In the genomic region with DNA sequence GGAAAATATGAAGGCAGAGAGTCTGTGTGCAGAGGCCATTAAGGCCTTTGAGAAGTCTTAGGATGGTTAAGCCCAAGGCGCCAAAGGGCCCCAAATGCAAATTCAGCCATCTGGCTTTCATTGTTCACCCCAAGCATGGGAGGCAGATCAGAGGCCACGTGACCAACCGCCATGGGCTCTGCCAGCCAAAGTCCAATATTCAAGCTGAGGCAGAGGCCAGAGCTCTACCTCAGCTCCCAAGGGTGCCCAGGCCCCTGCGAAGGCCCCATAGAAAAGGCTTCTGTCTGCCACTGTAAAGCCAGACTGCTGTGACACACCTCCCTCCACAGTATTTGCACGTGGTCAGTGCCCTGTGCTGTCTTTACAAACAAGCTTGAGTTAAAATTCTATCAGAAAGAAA, we compare ENCODE assay signal across 25 mouse cellular contexts.
A peak's percentile ranks its signal among the peaks of the same experiment; 100 is the strongest.
DNase-seq lines count a peak whose midpoint lies in the region; ATAC-seq and TF ChIP-seq lines count a peak whose summit lies in the region.
"Had no signal": no experiment of that assay in that cellular context is flagged by ENCODE, and none has a peak within 500 bp of the region (broad histone marks: within the 10 kb centered on the region; RNA-seq: fewer than 3 reads in every experiment).

No protein-coding gene starts in this region.

- dilution Hi-C loops in CH12.LX (cut with MboI; ENCODE audit: extremely low pct_ligation_motif_present, extremely low pct_unique_long_range_greater_than_20kb, low sequenced_read_pairs), result no loop called here

- WGBS in heart, embryonic 11.5 days (ENCODE audit: insufficient replicate concordance), result 81% methylated on average over 5 of the region's 5 CpGs
- 85% methylated on average over 5 of the region's 5 CpGs for WGBS in kidney, adult 2 months
- WGBS in hindbrain, embryonic 11.5 days, result 87% methylated on average over 5 of the region's 5 CpGs

- peak; percentile 81 for DNase-seq in heart, adult 11 months
- peak; percentile 24 for DNase-seq in kidney, adult 2 months
- no peak for DNase-seq in kidney, postnatal 10 days
- peak; percentile 17 for DNase-seq in kidney, adult 9 months
- no peak for DNase-seq in kidney, postnatal 14 days
- DNase-seq in CH12.LX (ENCODE audit: extremely low read depth), result peak; percentile 71
- no peak for DNase-seq in hindbrain, embryonic 11.5 days (ENCODE audit: low spot score)
- DNase-seq: adrenal gland, adult 8-10 months; adrenal gland, postnatal 14 days; adrenal gland, postnatal 36 days; B cell, adult 2 months; cerebellum, adult 11-12 months; cerebellum, adult 2 months; cerebellum, adult 9-10 months; cerebellum, postnatal 10 days; cerebellum, postnatal 25 days had no signal

- peaks cover 10% of the 10 kb centered on the region for H3K4me1 ChIP-seq in heart, embryonic 11.5 days (ENCODE audit: control insufficient read depth, insufficient read depth, low read length)
- peaks cover 4% of the 10 kb centered on the region for H3K4me1 ChIP-seq in kidney, adult 2 months (ENCODE audit: control insufficient read depth, insufficient read depth, low read length)
- peaks cover 24 to 68% of the 10 kb centered on the region in 2 experiments for H3K4me1 ChIP-seq in CH12.LX (ENCODE audit: control insufficient read depth in 1 of 2, insufficient read depth in 2 of 2)
- H3K4me1 ChIP-seq in hindbrain, embryonic 11.5 days (replicated peaks; ENCODE audit: control insufficient read depth, insufficient read depth, low read length), result no peaks in the 10 kb centered on the region

- H3K79me2 ChIP-seq in CH12.LX (replicated peaks; ENCODE audit: control insufficient read depth, extremely low read depth, insufficient read depth, poor library complexity, severe bottlenecking), result no peaks in the 10 kb centered on the region

- H3K4me2 ChIP-seq in heart, embryonic 11.5 days, result no peak overlapping the region
- peak overlapping the region; percentile 37 for H3K4me2 ChIP-seq in CH12.LX (ENCODE audit: insufficient read depth, low read depth, poor library complexity, severe bottlenecking)
- H3K4me2 ChIP-seq in hindbrain, embryonic 11.5 days (replicated peaks; ENCODE audit: low read depth, low read length), result no peak overlapping the region
- H3K4me2 ChIP-seq: embryonic facial prominence, embryonic 12.5 days; forebrain, embryonic 13.5 days; forebrain, embryonic 15.5 days had no signal

- H3K4me3 ChIP-seq in heart, embryonic 11.5 days (ENCODE audit: low read depth, low read length), result no peak overlapping the region
- H3K4me3 ChIP-seq in kidney, adult 2 months (ENCODE audit: insufficient read depth, low read depth, low read length), result no peak overlapping the region
- no peak overlapping the region for H3K4me3 ChIP-seq in CH12.LX (replicated peaks in 1 of 3; ENCODE audit: low read depth in 2 of 3, low read length in 2 of 3, poor library complexity in 1 of 3)
- H3K4me3 ChIP-seq in hindbrain, embryonic 11.5 days (ENCODE audit: low read depth, low read length), result no peak overlapping the region
- H3K4me3 ChIP-seq: embryonic facial prominence, embryonic 10.5 days; embryonic facial prominence, embryonic 12.5 days; forebrain, embryonic 13.5 days; forebrain, embryonic 15.5 days had no signal

- in situ Hi-C loops in CH12.LX (cut with MboI; ENCODE audit: low pct_ligation_motif_present, low pct_unique_long_range_greater_than_20kb, low sequenced_read_pairs), result no loop called here

- no peak for TF ChIP-seq POLR2A in kidney, adult 2 months (IDR thresholded peaks at IDR 0.05; ENCODE audit: low read depth, low read length)
- TF ChIP-seq POLR2A in CH12.LX (IDR thresholded peaks at IDR 0.05; ENCODE audit: low read depth, low read length), result no peak

- H3K27me3 ChIP-seq in heart, embryonic 11.5 days (ENCODE audit: control insufficient read depth, insufficient read depth, low read length), result no peaks in the 10 kb centered on the region
- no peaks in the 10 kb centered on the region for H3K27me3 ChIP-seq in kidney, adult 2 months (replicated peaks; ENCODE audit: control insufficient read depth, insufficient read depth, low read length)
- no peaks in the 10 kb centered on the region for H3K27me3 ChIP-seq in CH12.LX (replicated peaks)
- no peaks in the 10 kb centered on the region for H3K27me3 ChIP-seq in hindbrain, embryonic 11.5 days (ENCODE audit: control insufficient read depth, insufficient read depth, low read length)
- H3K27me3 ChIP-seq: embryonic facial prominence, embryonic 12.5 days; forebrain, embryonic 13.5 days; forebrain, embryonic 15.5 days; Patski had no signal

- no peak for TF ChIP-seq CTCF in kidney, adult 2 months (conservative IDR thresholded peaks at IDR 0.05; ENCODE audit: insufficient read depth, insufficient read length, low read depth, low read length)
- TF ChIP-seq CTCF in CH12.LX (conservative IDR thresholded peaks at IDR 0.05 in 1 of 2, IDR thresholded peaks at IDR 0.05 in 1 of 2; ENCODE audit: low read depth in 2 of 2, low read length in 2 of 2), result no peak

- H3K9me3 ChIP-seq in heart, embryonic 11.5 days (replicated peaks; ENCODE audit: control insufficient read depth, low read length), result no peaks in the 10 kb centered on the region
- no peaks in the 10 kb centered on the region for H3K9me3 ChIP-seq in CH12.LX (replicated peaks; ENCODE audit: low read length)
- H3K9me3 ChIP-seq in hindbrain, embryonic 11.5 days (ENCODE audit: control insufficient read depth, low read length), result no peaks in the 10 kb centered on the region
- H3K9me3 ChIP-seq: embryonic facial prominence, embryonic 10.5 days; embryonic facial prominence, embryonic 12.5 days; forebrain, embryonic 13.5 days; forebrain, embryonic 15.5 days had no signal

- ATAC-seq in heart, embryonic 11.5 days (replicated peaks; ENCODE audit: insufficient number of reproducible peaks, low FRiP score, low TSS enrichment), result no peak
- no peak for ATAC-seq in hindbrain, embryonic 11.5 days (ENCODE audit: low FRiP score)
- ATAC-seq: activated CD4-positive, CD25-positive, alpha-beta regulatory T cell, adult 4 months; CD4-positive, CD25-positive, alpha-beta regulatory T cell, adult 4 months; forebrain, embryonic 13.5 days; forebrain, embryonic 15.5 days; Patski had no signal

- no peaks in the 10 kb centered on the region for H3K36me3 ChIP-seq in heart, embryonic 11.5 days (ENCODE audit: control insufficient read depth, insufficient read depth, low read length)
- no peaks in the 10 kb centered on the region for H3K36me3 ChIP-seq in kidney, adult 2 months (ENCODE audit: control insufficient read depth, insufficient read depth, low read length)
- no peaks in the 10 kb centered on the region for H3K36me3 ChIP-seq in CH12.LX (replicated peaks in 1 of 2; ENCODE audit: control insufficient read depth in 1 of 2, insufficient read depth in 1 of 2, low read length in 1 of 2)
- H3K36me3 ChIP-seq in hindbrain, embryonic 11.5 days (ENCODE audit: control insufficient read depth, insufficient read depth, low read length), result no peaks in the 10 kb centered on the region
- H3K36me3 ChIP-seq: embryonic facial prominence, embryonic 10.5 days; embryonic facial prominence, embryonic 12.5 days; forebrain, embryonic 15.5 days; G1E had no signal

- TF ChIP-seq EP300 in CH12.LX (IDR thresholded peaks at IDR 0.05; ENCODE audit: low read length), result peak; percentile 59

- no peak overlapping the region for H3K27ac ChIP-seq in heart, embryonic 11.5 days (ENCODE audit: low read depth, low read length)
- no peak overlapping the region for H3K27ac ChIP-seq in kidney, adult 2 months (ENCODE audit: insufficient read depth, low read depth, low read length)
- peak overlapping the region; percentile 54 for H3K27ac ChIP-seq in CH12.LX (ENCODE audit: insufficient read depth, low read depth)
- no peak overlapping the region for H3K27ac ChIP-seq in hindbrain, embryonic 11.5 days (ENCODE audit: low read depth, low read length)
- H3K27ac ChIP-seq: embryonic facial prominence, embryonic 10.5 days; embryonic facial prominence, embryonic 12.5 days; forebrain, embryonic 13.5 days; forebrain, embryonic 15.5 days had no signal

- H3K9ac ChIP-seq in heart, embryonic 11.5 days (ENCODE audit: low read depth, low read length), result no peak overlapping the region
- no peak overlapping the region for H3K9ac ChIP-seq in CH12.LX (ENCODE audit: insufficient read depth, low read depth)
- no peak overlapping the region for H3K9ac ChIP-seq in hindbrain, embryonic 11.5 days (ENCODE audit: low read depth, low read length)
- H3K9ac ChIP-seq: embryonic facial prominence, embryonic 12.5 days; forebrain, embryonic 13.5 days; forebrain, embryonic 15.5 days had no signal

- TF ChIP-seq RAD21 in CH12.LX (IDR thresholded peaks at IDR 0.05; ENCODE audit: low read depth, low read length), result no peak; the same call in 1 of the 2 replicates

TF ChIP-seq in CH12.LX, 34 proteins besides CTCF, POLR2A, EP300 and RAD21 (continues in another document):
- TF ChIP-seq TCF12 (IDR thresholded peaks at IDR 0.05; ENCODE audit: low read depth, low read length) (peak; percentile 80), ETS1 (conservative IDR thresholded peaks at IDR 0.05; ENCODE audit: low read depth, low read length) (peak; percentile 74), SMC3 (IDR thresholded peaks at IDR 0.05; ENCODE audit: low read depth, low read length) (no peak), ZC3H11A (IDR thresholded peaks at IDR 0.05; ENCODE audit: low read depth, low read length) (no peak), JUN (IDR thresholded peaks at IDR 0.05; ENCODE audit: insufficient read depth, low read depth, low read length) (no peak), NELFE (IDR thresholded peaks at IDR 0.05; ENCODE audit: low read depth, low read length) (peak; percentile 66; the same call in 1 of the 2 replicates), E2F4 (IDR thresholded peaks at IDR 0.05; ENCODE audit: insufficient replicate concordance, low read depth, low read length) (peak; percentile 76; the same call in 1 of the 2 replicates), RCOR1 (conservative IDR thresholded peaks at IDR 0.05; ENCODE audit: low read depth, low read length) (0 out of 2 replicates have a peak, but pooled peaks have one; percentile 51), PAX5 (IDR thresholded peaks at IDR 0.05; ENCODE audit: low read length) (no peak), POLR2AphosphoS2 (IDR thresholded peaks at IDR 0.05; ENCODE audit: low read depth, low read length) (no peak), KAT2A (IDR thresholded peaks at IDR 0.05; ENCODE audit: insufficient replicate concordance, low read length) (0 out of 2 replicates have a peak, but pooled peaks have one; percentile 34), USF2 (conservative IDR thresholded peaks at IDR 0.05; ENCODE audit: low read depth, low read length) (peak; percentile 91), JUND (conservative IDR thresholded peaks at IDR 0.05; ENCODE audit: low read depth, low read length) (no peak), ZNF384 (IDR thresholded peaks at IDR 0.05; ENCODE audit: low read depth, low read length) (no peak), MEF2A (IDR thresholded peaks at IDR 0.05; ENCODE audit: borderline replicate concordance, low read depth, low read length) (peak; percentile 66; the same call in 1 of the 2 replicates), MAX (IDR thresholded peaks at IDR 0.05; ENCODE audit: low read length) (peak; percentile 97), MXI1 (IDR thresholded peaks at IDR 0.05; ENCODE audit: low read depth, low read length) (peak; percentile 93), BHLHE40 (IDR thresholded peaks at IDR 0.05; ENCODE audit: low read depth, low read length) (peak; percentile 86)

Comparison
In these comparisons a context has a peak if more than half of its experiments do, and no peak if none do; other contexts are left out.
1. DNase-seq: peak in heart, adult 11 months (single experiment), kidney, adult 2 months (single experiment), kidney, adult 9 months (single experiment) and CH12.LX (single experiment); none in kidney, postnatal 10 days (single experiment), kidney, postnatal 14 days (single experiment) and hindbrain, embryonic 11.5 days (single experiment).